Mouse (Mus musculus) spleen, adult 10 weeks (tissue): ENCODE results near the gene Gm28551. TPM values are rescaled to one million over a fixed set of nuclear protein-coding genes. Genes with fewer than 3 reads are reported as not detected.

ENCODE experiments used
- polyA plus RNA-seq: library from polyadenylated mRNA; stranded (reverse); fragments of 350-450 nt; fragmentation: Illumina TruSeq; extraction: RNeasy Lipid Tissue Mini Kit (QIAGEN cat#74804); gene quantifications from one replicate; pipeline ENCODE4 v1.2.3, GENCODE M21; 2015; ENCODE audit warnings: low replicate concordance; ENCODE audit not compliant: insufficient read depth

Gene Gm28551
- polyA plus RNA-seq: 0.28 TPM

DNA sequence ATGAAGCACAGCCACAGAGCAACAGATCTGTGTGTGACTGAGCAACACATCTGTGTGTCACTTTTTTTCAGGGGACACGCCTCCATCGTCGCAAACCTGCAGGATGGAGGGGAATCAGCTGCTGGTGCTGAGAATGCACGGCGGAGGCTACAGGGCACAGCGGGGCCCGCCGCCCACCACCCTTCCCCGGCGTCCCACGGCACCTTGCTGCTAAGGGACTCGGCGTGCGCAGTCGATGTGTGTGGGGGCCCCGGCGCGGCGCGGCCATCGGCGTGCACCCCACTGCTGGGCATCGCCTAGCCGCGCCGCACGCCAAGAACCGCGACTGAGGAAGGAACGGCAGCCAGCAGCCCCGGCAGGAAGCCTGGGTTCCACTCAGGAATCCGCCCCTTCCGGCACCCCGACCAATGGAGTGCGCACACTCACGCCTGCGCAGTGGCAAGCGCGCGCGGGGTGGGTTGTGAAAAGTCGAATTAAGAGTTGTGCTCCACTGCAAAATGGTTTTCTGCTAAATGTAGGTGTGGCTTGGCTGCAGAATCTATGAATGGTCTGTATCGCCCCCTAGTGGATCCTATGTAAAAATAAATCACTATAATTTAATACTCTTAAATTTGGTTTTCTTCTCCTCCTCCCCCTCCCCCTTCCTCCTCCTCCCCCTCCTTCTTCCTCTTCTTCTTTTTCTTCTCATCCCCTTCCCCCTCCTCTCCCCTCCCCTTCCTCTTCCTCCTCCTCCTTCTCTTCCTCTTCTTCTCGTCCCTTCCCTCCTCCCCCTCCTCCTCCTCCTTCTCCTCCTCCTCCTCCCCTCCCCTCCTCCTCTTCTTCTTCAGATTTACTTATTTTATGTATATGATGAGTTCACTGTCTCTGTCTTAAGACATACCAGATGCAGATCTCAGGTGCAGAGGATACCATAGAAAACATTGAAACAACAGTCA, at the start of gene Gm28551, which contains the start of the genes Asdurf and Asnsd1:
Gene Gm28551 (minus strand): TSS at position 341 of the 935 bp plus-strand sequence.
Gene Asdurf (minus strand): TSS at position 293 of the 935 bp plus-strand sequence.
Gene Asnsd1 (minus strand): TSS at position 426 of the 935 bp plus-strand sequence.

DNA sequence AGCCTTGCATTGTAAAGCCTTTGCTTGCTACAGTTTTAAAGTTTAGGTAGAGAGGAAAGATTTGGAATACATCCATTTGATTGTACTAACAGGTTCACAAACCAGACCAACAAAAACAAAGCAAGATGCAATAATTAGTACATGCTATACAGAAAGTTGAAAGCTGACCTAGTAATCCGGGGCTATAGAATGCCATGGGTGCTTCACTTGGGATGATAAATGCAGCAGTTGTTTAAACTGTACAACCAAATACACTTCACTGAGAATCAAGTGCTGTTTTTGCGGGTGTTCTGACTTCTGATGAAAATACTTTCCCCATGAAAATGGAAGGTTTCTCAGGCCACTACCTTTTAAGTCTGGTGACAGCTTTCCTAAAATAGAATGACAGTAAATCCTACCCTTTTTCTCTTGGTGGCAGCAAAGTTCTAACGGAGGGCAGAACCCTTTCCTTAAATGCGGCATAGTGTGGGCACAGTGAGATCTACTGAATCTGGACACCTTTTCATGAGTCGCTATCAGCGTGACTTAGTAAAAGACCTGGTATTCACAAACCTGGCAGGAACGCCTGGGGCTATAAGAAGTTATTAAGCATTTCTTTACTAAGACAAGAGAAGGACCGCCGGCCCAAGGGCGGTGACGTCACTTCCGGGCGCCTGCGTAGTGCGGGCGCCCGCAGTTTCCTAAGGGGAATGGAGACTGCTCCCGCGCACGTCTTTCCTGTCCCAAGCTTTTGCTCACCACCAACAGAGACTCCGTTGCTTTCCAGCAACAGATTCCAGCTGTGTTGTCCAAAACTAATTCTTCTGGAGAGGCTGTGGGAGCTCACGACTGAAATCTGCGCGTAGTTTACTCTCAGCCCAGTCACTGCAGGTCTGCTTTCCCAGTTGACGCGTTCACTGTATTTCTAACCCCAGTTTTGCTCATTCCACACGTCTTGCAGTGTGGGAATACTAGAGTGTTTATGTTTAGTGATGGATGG, 39.2 kb downstream of the Gm28551 start, which contains the start of gene Osgepl1:
Gene Osgepl1 (plus strand): TSS at position 636 of the 979 bp plus-strand sequence.

DNA sequence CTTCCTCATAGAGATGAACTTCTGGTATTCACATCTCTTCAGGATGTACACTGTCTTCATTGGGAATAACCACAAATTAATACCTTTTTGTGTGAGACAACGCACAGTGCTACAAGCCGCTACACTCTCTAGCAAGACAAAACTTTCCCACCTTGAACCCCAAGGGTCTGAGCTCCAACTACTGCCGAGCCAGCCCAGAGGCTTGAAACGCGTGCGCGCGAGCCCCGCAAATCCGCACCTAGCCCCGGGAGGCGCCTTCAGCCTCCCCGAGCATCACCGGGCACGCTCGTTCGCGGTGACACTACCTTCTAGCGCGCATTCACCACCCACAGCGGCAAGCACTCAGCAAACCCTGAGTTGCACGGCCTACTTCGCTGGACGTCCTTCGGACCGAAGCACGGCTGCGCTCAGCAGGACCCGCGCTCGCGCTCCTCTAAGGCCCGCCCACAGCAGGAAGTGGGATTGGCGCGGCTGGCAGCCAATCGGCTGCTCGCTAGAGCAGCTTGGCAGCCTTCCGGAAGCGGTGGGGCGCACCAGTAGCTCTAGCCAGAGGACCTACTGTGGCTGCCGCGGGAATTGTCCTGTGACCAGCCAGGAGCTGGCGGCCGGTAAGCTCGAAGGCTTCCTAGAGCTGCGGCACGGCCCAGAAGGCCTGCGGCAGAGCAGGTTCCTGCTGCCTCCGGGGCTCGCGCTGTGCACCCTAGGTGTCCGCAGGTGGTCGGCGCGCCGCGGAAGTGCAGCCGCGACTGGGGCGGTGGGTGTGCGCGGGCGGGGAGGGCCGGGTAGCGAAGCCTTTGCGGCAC, 55.7 kb downstream of the Gm28551 start, which contains the start of the genes Pms1, Ormdl1 and Gm28778:
Gene Pms1 (minus strand): TSS at position 438 of the 803 bp plus-strand sequence.
Gene Ormdl1 (plus strand): TSS at position 515 of the 803 bp plus-strand sequence.
Gene Gm28778 (plus strand): TSS at position 531 of the 803 bp plus-strand sequence.

Other genes starting within 250 kb of the Gm28551 start
- not detected for gene 1700019A02Rik, start 165.0 kb downstream of the Gm28551 start, polyA plus RNA-seq
- gene Pms1, start 55.6 kb downstream of the Gm28551 start, polyA plus RNA-seq: 11.6 TPM
- gene Ormdl1, start 55.6 kb downstream of the Gm28551 start, polyA plus RNA-seq: 51.6 TPM
- not detected for gene Gm28778, start 55.6 kb downstream of the Gm28551 start, polyA plus RNA-seq
- gene Osgepl1, start 39.0 kb downstream of the Gm28551 start, polyA plus RNA-seq: 24.2 TPM
- 10.3 TPM for gene Asdurf, start within 50 bp of the Gm28551 start, polyA plus RNA-seq
- 115 TPM for gene Asnsd1, start 85 bp upstream of the Gm28551 start, polyA plus RNA-seq